Mouse (Mus musculus): ENCODE results near the gene Efcab12. TPM values are rescaled to one million over a fixed set of nuclear protein-coding genes. Genes with fewer than 3 reads are reported as not detected.

Efcab12 gene
- total and polyA plus RNA-seq, 3 experiments, result 0.04 to 0.54 (median 0.12) TPM

DNA sequence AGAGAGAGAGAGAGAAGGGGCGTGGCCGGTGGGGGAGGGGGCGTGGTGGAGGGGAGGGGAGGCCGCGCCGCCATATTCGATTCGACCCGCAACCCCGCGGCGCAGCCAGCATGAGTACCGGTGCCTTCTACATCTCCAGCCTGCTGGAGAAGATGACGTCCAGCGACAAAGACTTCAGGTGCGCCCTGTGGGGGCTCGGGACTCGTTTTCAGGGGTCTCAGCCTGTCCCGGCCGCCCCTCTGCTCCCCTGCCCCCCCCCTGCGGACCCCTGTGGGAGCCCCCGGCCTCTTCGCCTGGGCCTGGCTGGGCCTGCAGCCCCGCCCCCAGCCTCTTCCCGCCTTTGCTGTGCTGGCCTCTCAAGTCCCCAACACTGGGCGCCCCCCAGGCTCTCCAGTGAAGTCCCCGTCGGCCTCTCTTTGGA is 63.7 kb downstream of the Efcab12 start, which contains the start of gene Cand2:
Gene Cand2 (plus strand): TSS at position 38 of the 421 bp plus-strand sequence.
- H3K4me3 ChIP-seq (replicated peaks in 1 of 3; ENCODE audit: low read depth in 2 of 3, low read length in 2 of 3, poor library complexity in 1 of 3), result peak within 1 kb of the TSS; percentile 64 to 72 (median 69)
- no peaks in the 10 kb centered on the region for H3K9me3 ChIP-seq (replicated peaks; ENCODE audit: low read length)
- H3K27me3 ChIP-seq (replicated peaks), result no peaks in the 10 kb centered on the region
- DNase-seq (ENCODE audit: extremely low read depth), result peak; percentile 64
- H3K9ac ChIP-seq (ENCODE audit: insufficient read depth, low read depth), result peak within 1 kb of the TSS; percentile 75
- H3K4me1 ChIP-seq (ENCODE audit: control insufficient read depth in 1 of 2, insufficient read depth in 2 of 2), result peaks cover 6 to 24% of the 10 kb centered on the region in 2 experiments
- H3K27ac ChIP-seq (ENCODE audit: insufficient read depth, low read depth), result no peak within 1 kb of the TSS
- dilution Hi-C loops (cut with MboI; ENCODE audit: extremely low pct_ligation_motif_present, extremely low pct_unique_long_range_greater_than_20kb, low sequenced_read_pairs), result no loop called here
- in situ Hi-C loops (cut with MboI; ENCODE audit: low pct_ligation_motif_present, low pct_unique_long_range_greater_than_20kb, low sequenced_read_pairs), result no loop called here
- H3K4me2 ChIP-seq (ENCODE audit: insufficient read depth, low read depth, poor library complexity, severe bottlenecking), result peak within 1 kb of the TSS; percentile 93
- peaks cover 4% of the 10 kb centered on the region for H3K79me2 ChIP-seq (replicated peaks; ENCODE audit: control insufficient read depth, extremely low read depth, insufficient read depth, poor library complexity, severe bottlenecking)
- H3K36me3 ChIP-seq (replicated peaks in 1 of 2; ENCODE audit: control insufficient read depth in 1 of 2, insufficient read depth in 1 of 2, low read length in 1 of 2), result peaks cover 0 to 20% of the 10 kb centered on the region in 2 experiments
- TF ChIP-seq POLR2A (IDR thresholded peaks at IDR 0.05; ENCODE audit: low read depth, low read length) (peak; percentile 56), USF2 (conservative IDR thresholded peaks at IDR 0.05; ENCODE audit: low read depth, low read length) (no peak), JUND (conservative IDR thresholded peaks at IDR 0.05; ENCODE audit: low read depth, low read length) (no peak), GABPA (IDR thresholded peaks at IDR 0.05; ENCODE audit: insufficient replicate concordance, low read depth, low read length) (no peak)

DNA sequence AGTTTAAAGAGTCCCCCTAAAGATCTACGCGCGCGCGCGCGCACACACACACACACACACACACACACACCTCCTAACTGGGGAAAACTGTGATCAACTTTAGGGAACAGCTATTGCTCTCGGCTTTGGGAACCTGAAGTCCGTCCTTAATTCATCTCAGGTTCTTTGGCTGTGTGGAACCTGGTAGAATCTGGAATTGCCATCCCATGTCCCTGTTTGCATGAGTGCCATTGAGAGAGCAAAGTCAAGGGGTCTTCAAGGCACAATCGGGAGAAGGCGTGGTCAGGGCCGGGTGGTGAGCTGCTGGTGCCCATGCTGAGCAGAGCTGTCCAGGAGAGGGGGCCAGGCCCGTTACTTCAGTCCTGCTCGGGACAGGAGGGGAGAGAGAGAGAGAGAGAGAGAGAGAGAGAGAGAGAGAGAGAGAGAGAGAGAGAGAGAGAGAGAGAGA is 64.2 kb downstream of the Efcab12 start:
- H3K4me1 ChIP-seq (ENCODE audit: control insufficient read depth in 1 of 2, insufficient read depth in 2 of 2), result peaks cover 6 to 24% of the 10 kb centered on the region in 2 experiments
- peaks cover 0 to 16% of the 10 kb centered on the region in 2 experiments for H3K36me3 ChIP-seq (replicated peaks in 1 of 2; ENCODE audit: control insufficient read depth in 1 of 2, insufficient read depth in 1 of 2, low read length in 1 of 2)
- H3K4me2 ChIP-seq (ENCODE audit: insufficient read depth, low read depth, poor library complexity, severe bottlenecking), result peak overlapping the region; percentile 70
- H3K9ac ChIP-seq (ENCODE audit: insufficient read depth, low read depth), result peak overlapping the region; percentile 7; the same call in 1 of the 2 replicates
- dilution Hi-C loops (cut with MboI; ENCODE audit: extremely low pct_ligation_motif_present, extremely low pct_unique_long_range_greater_than_20kb, low sequenced_read_pairs) (no loop called here), in situ Hi-C loops (cut with MboI; ENCODE audit: low pct_ligation_motif_present, low pct_unique_long_range_greater_than_20kb, low sequenced_read_pairs) (no loop called here)
- no peaks in the 10 kb centered on the region for H3K27me3 ChIP-seq (replicated peaks)
- H3K4me3 ChIP-seq (replicated peaks in 1 of 3; ENCODE audit: low read depth in 2 of 3, low read length in 2 of 3, poor library complexity in 1 of 3), result peak overlapping the region; percentile 38 to 69 (median 52)
- H3K9me3 ChIP-seq (replicated peaks; ENCODE audit: low read length), result no peaks in the 10 kb centered on the region
- no peak overlapping the region for H3K27ac ChIP-seq (ENCODE audit: insufficient read depth, low read depth)
- H3K79me2 ChIP-seq (replicated peaks; ENCODE audit: control insufficient read depth, extremely low read depth, insufficient read depth, poor library complexity, severe bottlenecking), result peaks cover 4% of the 10 kb centered on the region
- peak; percentile 29 for DNase-seq (ENCODE audit: extremely low read depth)
- TF ChIP-seq ZNF384 (IDR thresholded peaks at IDR 0.05; ENCODE audit: low read depth, low read length) (no peak), ZKSCAN1 (IDR thresholded peaks at IDR 0.05; ENCODE audit: borderline replicate concordance, low read depth, low read length) (no peak), USF2 (conservative IDR thresholded peaks at IDR 0.05; ENCODE audit: low read depth, low read length) (no peak), CHD1 (IDR thresholded peaks at IDR 0.05; ENCODE audit: low read depth, low read length) (no peak), JUN (IDR thresholded peaks at IDR 0.05; ENCODE audit: insufficient read depth, low read depth, low read length) (no peak), MXI1 (IDR thresholded peaks at IDR 0.05; ENCODE audit: low read depth, low read length) (peak; percentile 31; the same call in 1 of the 2 replicates), HCFC1 (IDR thresholded peaks at IDR 0.05; ENCODE audit: low read depth, low read length) (no peak), ZMIZ1 (IDR thresholded peaks at IDR 0.05; ENCODE audit: low read depth, low read length) (no peak), ETS1 (conservative IDR thresholded peaks at IDR 0.05; ENCODE audit: low read depth, low read length) (no peak; the same call in 1 of the 2 replicates), EP300 (IDR thresholded peaks at IDR 0.05; ENCODE audit: low read length) (no peak), MAZ (IDR thresholded peaks at IDR 0.05; ENCODE audit: low read depth, low read length) (no peak; the same call in 1 of the 2 replicates), TBP (conservative IDR thresholded peaks at IDR 0.05; ENCODE audit: low read depth, low read length) (no peak), RAD21 (IDR thresholded peaks at IDR 0.05; ENCODE audit: low read depth, low read length) (no peak), JUND (conservative IDR thresholded peaks at IDR 0.05; ENCODE audit: low read depth, low read length) (no peak), PAX5 (IDR thresholded peaks at IDR 0.05; ENCODE audit: low read length) (no peak), IRF4 (IDR thresholded peaks at IDR 0.05; ENCODE audit: low read depth, low read length) (no peak), ELF1 (IDR thresholded peaks at IDR 0.05; ENCODE audit: low read depth, low read length) (no peak), E2F4 (IDR thresholded peaks at IDR 0.05; ENCODE audit: insufficient replicate concordance, low read depth, low read length) (0 out of 2 replicates have a peak, but pooled peaks have one; percentile 35), UBTF (IDR thresholded peaks at IDR 0.05; ENCODE audit: low read depth, low read length) (no peak), POLR2AphosphoS2 (IDR thresholded peaks at IDR 0.05; ENCODE audit: low read depth, low read length) (no peak), BHLHE40 (IDR thresholded peaks at IDR 0.05; ENCODE audit: low read depth, low read length) (no peak), GABPA (IDR thresholded peaks at IDR 0.05; ENCODE audit: insufficient replicate concordance, low read depth, low read length) (no peak), KAT2A (IDR thresholded peaks at IDR 0.05; ENCODE audit: insufficient replicate concordance, low read length) (no peak), MAFK (IDR thresholded peaks at IDR 0.05; ENCODE audit: insufficient replicate concordance, low read length) (no peak), CHD2 (IDR thresholded peaks at IDR 0.05; ENCODE audit: low read length) (0 out of 2 replicates have a peak, but pooled peaks have one; percentile 10), SIN3A (IDR thresholded peaks at IDR 0.05; ENCODE audit: low read length) (no peak; the same call in 1 of the 2 replicates), TCF12 (IDR thresholded peaks at IDR 0.05; ENCODE audit: low read depth, low read length) (0 out of 2 replicates have a peak, but pooled peaks have one; percentile 12), NRF1 (IDR thresholded peaks at IDR 0.05; ENCODE audit: low read depth, low read length) (peak; percentile 69), SMC3 (IDR thresholded peaks at IDR 0.05; ENCODE audit: low read depth, low read length) (no peak), MAX (IDR thresholded peaks at IDR 0.05; ENCODE audit: low read length) (no peak), MYC (IDR thresholded peaks at IDR 0.05; ENCODE audit: low read depth, low read length) (no peak)

Measured in CH12.LX (cell line).